Mouse (Mus musculus): ENCODE results near the gene Klhdc9. TPM values are rescaled to one million over a fixed set of nuclear protein-coding genes. Genes with fewer than 3 reads are reported as not detected.

Gene Klhdc9
- polyA plus RNA-seq, 1 experiment from 2014 or later: 2.6 TPM

GRCm38 (mm10) chr1:171349210-171349609, 11.4 kb downstream of the Klhdc9 start:
- Histone ChIP-seq H3K27ac (no peak overlapping the region), H3K4me1 (peaks cover 18% of the 10 kb centered on the region), H3K27me3 (replicated peaks) (no peaks in the 10 kb centered on the region), H3K9ac (no peak overlapping the region), H3K4me3 (no peak overlapping the region), H3K36me3 (0 out of 2 replicates have a peak, but pooled peaks cover 2% of the 10 kb centered on the region), H3K9me3 (peaks cover 6% of the 10 kb centered on the region; the same call in 1 of the 2 replicates), H3K4me2 (replicated peaks) (no peak overlapping the region)
- WGBS: 95% methylated on average over 2 of the region's 2 CpGs
- no peak for ATAC-seq (ENCODE audit: low FRiP score, low read depth)

GRCm38 (mm10) chr1:171348665-171349064, 11.9 kb downstream of the Klhdc9 start:
- H3K9me3 ChIP-seq: peaks cover 6% of the 10 kb centered on the region; the same call in 1 of the 2 replicates
- no peak overlapping the region for H3K4me2 ChIP-seq (replicated peaks)
- ATAC-seq (ENCODE audit: low FRiP score, low read depth): no peak
- H3K27ac ChIP-seq: no peak overlapping the region
- WGBS: 91% methylated on average over 3 of the region's 3 CpGs
- 0 out of 2 replicates have a peak, but pooled peaks cover 2% of the 10 kb centered on the region for H3K36me3 ChIP-seq
- peaks cover 22% of the 10 kb centered on the region for H3K4me1 ChIP-seq
- no peak overlapping the region for H3K4me3 ChIP-seq
- H3K27me3 ChIP-seq (replicated peaks): no peaks in the 10 kb centered on the region
- H3K9ac ChIP-seq: no peak overlapping the region

DNA sequence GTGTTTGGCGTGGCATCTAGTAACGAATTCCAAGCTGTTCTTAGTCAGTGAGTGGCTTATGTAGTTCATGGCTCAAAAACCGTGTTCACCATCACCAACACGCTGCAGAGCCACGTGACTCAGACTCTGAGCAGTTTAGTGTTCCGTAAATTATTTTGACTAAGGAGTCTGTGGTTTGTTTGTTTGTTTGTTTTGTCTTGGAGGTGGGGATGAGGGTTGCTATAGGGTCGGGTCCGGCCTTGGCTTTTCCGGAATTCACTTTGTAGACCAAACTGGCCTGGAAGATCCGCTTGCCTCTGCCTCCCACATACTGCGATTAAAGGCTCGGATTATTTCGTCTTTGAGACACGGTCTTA, 14.5 kb downstream of the Klhdc9 start:
- Histone ChIP-seq H3K4me1 (peaks cover 22% of the 10 kb centered on the region), H3K4me2 (replicated peaks) (peak overlapping the region; percentile 82), H3K4me3 (peak overlapping the region; percentile 78), H3K27ac (no peak overlapping the region), H3K9me3 (peaks cover 6% of the 10 kb centered on the region; the same call in 1 of the 2 replicates), H3K27me3 (replicated peaks) (no peaks in the 10 kb centered on the region), H3K9ac (peak overlapping the region; percentile 69), H3K36me3 (peaks cover 26% of the 10 kb centered on the region)
- under 1% methylated on average over 14 of the region's 14 CpGs for WGBS
- no peak for ATAC-seq (ENCODE audit: low FRiP score, low read depth)

DNA sequence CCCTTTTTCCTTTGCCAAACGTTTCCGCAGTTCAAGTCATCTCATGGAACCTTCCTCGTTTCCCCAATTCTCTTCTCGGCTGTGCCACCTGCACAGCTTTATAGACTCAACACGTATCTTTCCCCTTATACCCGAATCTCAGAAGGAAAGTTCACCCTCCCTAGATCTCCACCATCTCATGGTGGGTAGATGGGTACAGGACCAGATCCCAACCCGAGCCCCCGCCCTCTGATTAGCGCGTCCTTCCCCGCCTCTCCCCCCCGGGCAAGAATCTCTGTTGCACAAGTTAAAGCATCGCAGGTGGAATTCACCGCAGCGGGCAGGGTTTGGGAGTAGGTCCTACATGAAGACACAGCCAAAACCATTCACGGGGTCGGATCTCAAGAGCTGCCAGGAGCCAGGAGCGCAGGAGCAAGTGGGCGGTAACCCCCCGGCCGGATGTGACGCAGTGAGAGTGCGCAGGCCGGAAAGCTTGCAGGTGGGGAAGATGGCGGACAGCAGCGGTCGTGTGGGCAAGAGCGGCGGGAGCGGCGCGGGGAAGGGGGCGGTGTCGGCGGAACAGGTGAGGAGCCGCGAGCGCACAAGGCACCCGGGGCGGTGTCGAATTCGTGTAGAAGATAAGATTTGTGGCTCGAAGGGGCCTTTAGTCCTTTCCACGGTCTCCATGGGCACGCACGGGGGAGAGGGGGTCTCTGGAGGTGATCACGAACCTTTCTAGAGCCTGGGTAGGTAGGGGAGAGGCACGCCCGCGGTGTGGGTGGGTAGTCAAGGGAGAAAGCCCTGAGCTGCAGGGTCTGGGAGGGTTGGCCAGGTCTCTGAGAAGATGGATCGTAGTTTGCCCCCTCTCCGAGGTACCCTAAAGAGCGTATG, 15.1 kb downstream of the Klhdc9 start, which contains the start of the genes Nit1 and Pfdn2:
Gene Nit1 (minus strand): TSS at position 422 of the 870 bp plus-strand sequence.
Gene Pfdn2 (plus strand): TSS at position 446 of the 870 bp plus-strand sequence.
- WGBS: 2% methylated on average over 53 of the region's 53 CpGs
- Histone ChIP-seq H3K4me1 (peaks cover 22% of the 10 kb centered on the region), H3K9me3 (peaks cover 6% of the 10 kb centered on the region; the same call in 1 of the 2 replicates), H3K9ac (peak within 1 kb of the TSS; percentile 69), H3K4me2 (replicated peaks) (peak within 1 kb of the TSS; percentile 82), H3K4me3 (peak within 1 kb of the TSS; percentile 78), H3K27ac (no peak within 1 kb of the TSS), H3K36me3 (peaks cover 33% of the 10 kb centered on the region), H3K27me3 (replicated peaks) (no peaks in the 10 kb centered on the region)
- peak; percentile 91 for ATAC-seq (ENCODE audit: low FRiP score, low read depth)

GRCm38 (mm10) chr1:171344715-171345114, 15.9 kb downstream of the Klhdc9 start:
- Histone ChIP-seq H3K9ac (peak overlapping the region; percentile 69; the same call in 1 of the 2 replicates), H3K27me3 (replicated peaks) (no peaks in the 10 kb centered on the region), H3K4me3 (peak overlapping the region; percentile 78), H3K4me1 (peaks cover 22% of the 10 kb centered on the region), H3K9me3 (peaks cover 6% of the 10 kb centered on the region; the same call in 1 of the 2 replicates), H3K27ac (no peak overlapping the region), H3K4me2 (replicated peaks) (peak overlapping the region; percentile 82), H3K36me3 (peaks cover 39% of the 10 kb centered on the region)
- 79% methylated on average over 9 of the region's 9 CpGs for WGBS
- peak; percentile 16; the same call in 1 of the 2 replicates for ATAC-seq (ENCODE audit: low FRiP score, low read depth)

DNA sequence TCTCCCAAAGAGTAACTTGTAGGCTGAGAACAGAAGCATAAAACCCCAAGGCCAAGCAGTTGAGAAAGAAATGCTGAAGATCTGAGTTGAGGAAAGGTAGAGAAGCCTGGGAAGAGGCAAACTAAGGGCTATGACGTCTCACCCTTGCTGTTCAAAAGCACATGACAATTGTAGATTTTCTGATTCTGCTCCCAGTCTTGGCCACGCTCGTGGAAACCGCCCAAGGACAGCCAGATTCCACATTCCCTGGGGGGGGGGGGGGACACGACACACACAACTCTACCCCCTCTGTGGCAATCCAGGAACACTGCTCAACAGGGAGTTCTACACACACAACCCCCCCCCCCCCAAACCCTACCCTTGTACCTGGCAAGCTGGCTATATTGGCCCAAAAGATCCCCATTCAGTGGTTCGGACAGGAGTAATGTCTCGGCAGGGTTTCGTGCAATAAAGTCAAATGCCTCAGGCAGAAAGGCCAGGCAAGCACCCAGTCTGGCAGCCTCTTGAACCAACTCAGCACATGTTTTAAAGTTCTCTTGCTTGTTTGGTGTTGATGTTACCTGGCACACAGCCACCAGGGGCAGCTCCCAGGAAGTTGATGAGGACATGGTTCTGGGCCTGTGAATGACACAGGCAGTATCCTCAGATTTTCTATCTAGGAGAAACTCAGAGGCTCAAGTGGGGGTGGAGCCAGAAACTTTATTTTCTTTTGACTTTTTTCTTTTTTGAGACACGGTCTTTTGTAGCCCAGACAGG, 16.5 kb downstream of the Klhdc9 start:
- 75% methylated on average over 9 of the region's 9 CpGs for WGBS
- peaks cover 22% of the 10 kb centered on the region for H3K4me1 ChIP-seq
- no peak overlapping the region for H3K27ac ChIP-seq
- H3K27me3 ChIP-seq (replicated peaks): no peaks in the 10 kb centered on the region
- H3K4me2 ChIP-seq (replicated peaks): peak overlapping the region; percentile 82
- no peak; the same call in 1 of the 2 replicates for ATAC-seq (ENCODE audit: low FRiP score, low read depth)
- H3K36me3 ChIP-seq: peaks cover 46% of the 10 kb centered on the region
- H3K9me3 ChIP-seq: peaks cover 6% of the 10 kb centered on the region; the same call in 1 of the 2 replicates
- no peak overlapping the region for H3K4me3 ChIP-seq
- no peak overlapping the region for H3K9ac ChIP-seq

DNA sequence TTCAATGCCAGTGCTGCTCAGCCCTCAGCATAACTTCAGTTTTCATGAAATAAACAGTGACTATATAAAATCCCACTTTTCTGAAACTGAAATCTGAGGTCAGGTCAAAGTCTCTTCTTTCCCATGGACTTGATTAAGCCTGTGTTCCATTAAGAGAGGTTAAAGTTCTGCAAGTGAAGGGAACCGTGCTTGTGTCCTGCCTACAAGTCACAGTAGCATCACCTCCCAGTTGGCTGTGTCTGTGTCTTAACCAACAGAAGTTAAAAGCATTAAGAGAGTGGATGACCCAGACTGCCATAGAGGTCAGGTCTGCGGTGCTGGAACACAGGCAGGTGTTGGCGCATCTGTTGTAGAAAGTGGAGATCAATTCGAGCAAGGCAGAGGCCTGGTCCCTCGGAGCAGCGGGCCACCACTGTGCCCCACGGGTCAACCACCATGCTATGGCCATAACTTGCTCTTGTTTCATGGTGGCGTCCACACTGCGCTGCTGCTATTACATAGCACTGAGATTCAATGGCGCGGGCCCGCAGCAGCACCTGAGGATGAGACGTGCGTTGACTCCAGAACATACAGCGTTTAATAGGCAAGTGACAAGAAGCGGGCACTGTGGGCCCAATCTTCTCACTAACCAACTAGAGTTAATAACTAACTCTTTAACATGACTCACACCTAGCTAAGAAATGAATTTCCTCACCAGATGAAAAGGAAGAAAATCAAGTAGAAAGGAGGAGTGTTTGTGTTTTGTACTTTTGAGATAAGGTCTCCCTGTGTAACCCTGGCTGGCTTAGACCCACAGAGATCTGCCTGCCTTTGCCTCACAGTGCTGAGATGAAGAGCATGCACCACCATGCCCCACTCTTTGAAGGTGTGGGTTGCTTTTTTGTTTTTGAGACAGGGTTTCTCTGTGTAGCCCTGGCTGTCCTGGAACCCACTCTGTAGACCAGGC, 18.1 kb downstream of the Klhdc9 start:
- H3K27me3 ChIP-seq (replicated peaks): no peaks in the 10 kb centered on the region
- peaks cover 6% of the 10 kb centered on the region; the same call in 1 of the 2 replicates for H3K9me3 ChIP-seq
- no peak for ATAC-seq (ENCODE audit: low FRiP score, low read depth)
- 94% methylated on average over 16 of the region's 16 CpGs for WGBS
- no peak overlapping the region for H3K4me2 ChIP-seq (replicated peaks)
- H3K36me3 ChIP-seq: peaks cover 59% of the 10 kb centered on the region
- no peak overlapping the region for H3K9ac ChIP-seq
- H3K27ac ChIP-seq: no peak overlapping the region
- peaks cover 22% of the 10 kb centered on the region for H3K4me1 ChIP-seq
- H3K4me3 ChIP-seq: no peak overlapping the region

GRCm38 (mm10) chr1:171330216-171330560, 30.4 kb downstream of the Klhdc9 start:
- Histone ChIP-seq H3K36me3 (peaks cover 3% of the 10 kb centered on the region), H3K4me1 (peaks cover 35% of the 10 kb centered on the region), H3K4me3 (peak overlapping the region; percentile 89), H3K9ac (peak overlapping the region; percentile 93), H3K4me2 (replicated peaks) (peak overlapping the region; percentile 90), H3K27me3 (replicated peaks) (no peaks in the 10 kb centered on the region), H3K27ac (peak overlapping the region; percentile 97), H3K9me3 (no peaks in the 10 kb centered on the region)
- 2% methylated on average over 4 of the region's 4 CpGs for WGBS
- ATAC-seq (ENCODE audit: low FRiP score, low read depth): peak; percentile 16; the same call in 1 of the 2 replicates

GRCm38 (mm10) chr1:171329433-171330215, 31.0 kb downstream of the Klhdc9 start:
- Histone ChIP-seq H3K9me3 (no peaks in the 10 kb centered on the region), H3K4me1 (peaks cover 35% of the 10 kb centered on the region), H3K27ac (peak overlapping the region; percentile 97), H3K4me2 (replicated peaks) (peak overlapping the region; percentile 90), H3K36me3 (peaks cover 3% of the 10 kb centered on the region), H3K4me3 (peak overlapping the region; percentile 89), H3K27me3 (replicated peaks) (no peaks in the 10 kb centered on the region), H3K9ac (peak overlapping the region; percentile 93)
- peak; percentile 89 for ATAC-seq (ENCODE audit: low FRiP score, low read depth)
- WGBS: 3% methylated on average over 53 of the region's 61 CpGs

GRCm38 (mm10) chr1:171328839-171329432, 31.7 kb downstream of the Klhdc9 start, which contains the start of gene Dedd:
Gene Dedd, plus strand, starts transcription at chr1:171329145.
- H3K9ac ChIP-seq: peak within 1 kb of the TSS; percentile 93
- peak; percentile 94 for ATAC-seq (ENCODE audit: low FRiP score, low read depth)
- peaks cover 35% of the 10 kb centered on the region for H3K4me1 ChIP-seq
- H3K27ac ChIP-seq: peak within 1 kb of the TSS; percentile 97
- no peaks in the 10 kb centered on the region for H3K27me3 ChIP-seq (replicated peaks)
- H3K4me3 ChIP-seq: peak within 1 kb of the TSS; percentile 89
- H3K36me3 ChIP-seq: peaks cover 3% of the 10 kb centered on the region
- H3K4me2 ChIP-seq (replicated peaks): peak within 1 kb of the TSS; percentile 90
- under 1% methylated on average over 47 of the region's 48 CpGs for WGBS
- no peaks in the 10 kb centered on the region for H3K9me3 ChIP-seq

Measured in neural tube, embryonic 12.5 days (tissue).